Mouse (Mus musculus) heart, adult 8-10 months (tissue): Measurements from ENCODE around the gene Vmn1r101. TPM values are rescaled to one million over a fixed set of nuclear protein-coding genes. Genes with fewer than 3 reads are reported as not detected.
"Not testable (repeated sequence)": the region's sequence is repeated elsewhere in the genome, so short reads cannot be mapped to it uniquely, and the experiment has no call there.

Experiments
- DNase-seq: peaks from one replicate; pipeline ENCODE4 v3.0.0; 2022; ENCODE audit warnings: low spot score
- total RNA-seq, 4 experiments: library from RNA; stranded (reverse); gene quantifications; 2 replicates each; pipeline ENCODE4 v1.2.4; 2022

The Vmn1r101 gene
- total RNA-seq, result not detected

DNA sequence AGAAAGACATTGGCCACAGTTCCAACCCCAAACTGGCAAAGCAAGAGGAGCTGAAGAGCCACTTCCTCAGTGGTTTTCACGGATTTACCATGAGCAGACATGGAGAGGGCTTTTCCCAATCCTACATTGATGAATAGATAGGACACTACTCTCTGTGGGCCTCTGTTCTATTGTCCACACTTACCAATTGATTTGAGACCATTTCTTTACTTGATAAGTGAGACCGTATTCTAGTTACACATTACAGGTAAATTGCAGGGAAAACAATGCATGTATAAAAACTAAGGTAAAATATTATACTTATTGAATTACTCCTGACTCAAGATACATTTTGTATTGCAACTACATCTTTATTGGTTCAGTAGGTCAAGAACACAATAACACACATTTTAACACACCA lies at the start of gene Vmn1r101:
Gene Vmn1r101, minus strand, starts transcription at position 101 of the 400 bp plus-strand sequence.
- not testable (repeated sequence) for DNase-seq

DNA sequence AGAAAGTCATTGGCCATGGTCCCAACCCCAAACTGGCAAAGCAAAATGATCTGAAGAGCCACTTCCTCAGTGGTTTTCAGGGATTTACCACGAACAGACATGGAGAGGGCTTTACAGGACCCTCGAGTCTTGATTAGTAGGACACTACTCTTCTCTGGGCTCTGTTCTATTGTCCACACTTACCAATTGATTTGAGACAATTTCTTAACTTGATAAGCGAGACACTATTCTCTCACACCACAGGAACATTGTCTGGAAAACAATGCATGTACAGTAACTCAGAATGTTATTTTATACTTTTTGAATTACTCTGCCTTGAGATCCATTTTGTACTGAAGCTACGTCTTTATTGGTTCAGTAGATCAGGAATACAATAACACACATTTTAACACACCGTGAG lies 32.4 kb upstream of the Vmn1r101 start, which contains the start of gene Gm10670:
Gene Gm10670, minus strand, starts transcription at position 101 of the 400 bp plus-strand sequence.
- DNase-seq, result not testable (repeated sequence)

DNA sequence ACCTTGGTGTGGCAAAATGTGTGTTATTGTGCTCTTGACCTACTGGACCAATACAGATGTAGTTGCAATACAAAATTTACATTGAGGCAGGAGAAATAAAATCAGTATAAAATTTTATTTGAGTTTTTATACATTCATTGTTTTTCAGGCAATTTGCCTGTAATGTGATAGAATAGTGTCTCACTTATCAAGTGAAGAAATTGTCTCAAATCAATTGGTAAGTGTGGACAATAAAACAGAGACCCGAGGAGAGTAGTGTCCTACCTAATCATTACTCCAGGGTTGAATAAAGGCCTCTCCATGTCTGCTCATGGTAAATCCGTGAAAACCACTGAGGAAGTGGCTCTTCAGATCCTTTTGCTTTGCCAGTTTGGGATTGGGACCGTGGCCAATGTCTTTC lies 24.8 kb downstream of the Vmn1r101 start, which contains the start of gene Vmn1r100:
Gene Vmn1r100, plus strand, starts transcription at position 301 of the 400 bp plus-strand sequence.
- not testable (repeated sequence) for DNase-seq

Other genes with a start within 250 kb of the Vmn1r101 start
- gene Vmn1r95, start 248.9 kb downstream of the Vmn1r101 start, total RNA-seq, result not detected
- not detected for gene Gm6164, start 237.0 kb downstream of the Vmn1r101 start, total RNA-seq
- not detected for gene Gm4498, start 208.8 kb downstream of the Vmn1r101 start, total RNA-seq
- not detected for gene Gm5890, start 179.8 kb downstream of the Vmn1r101 start, total RNA-seq
- gene Gm4133, start 108.5 kb downstream of the Vmn1r101 start, total RNA-seq, result not detected
- gene Gm5728, start 67.2 kb downstream of the Vmn1r101 start, total RNA-seq, result not detected
- not detected for gene Vmn1r100, start 24.7 kb downstream of the Vmn1r101 start, total RNA-seq
- not detected for gene Gm10670, start 32.3 kb upstream of the Vmn1r101 start, total RNA-seq
- gene Vmn1r103, start 67.9 kb upstream of the Vmn1r101 start, total RNA-seq, result not detected
- not detected for gene Vmn1r104, start 91.2 kb upstream of the Vmn1r101 start, total RNA-seq
- not detected for gene Gm5726, start 103.2 kb upstream of the Vmn1r101 start, total RNA-seq
- gene Gm4141, start 133.6 kb upstream of the Vmn1r101 start, total RNA-seq, result not detected
- not detected for gene Gm4513, start 156.4 kb upstream of the Vmn1r101 start, total RNA-seq
- gene Vmn1r107, start 226.3 kb upstream of the Vmn1r101 start, total RNA-seq, result not detected